Mouse (Mus musculus) right cerebral cortex, postnatal 10 days (tissue): ENCODE measurements at regions not wholly inside any gene's neighbourhood (a gene's known extent, or its start where the extent isn't known, plus 50 kb on each side); places are given as distances from the start of the nearest gene placed in this dataset.

Source experiments
- DNase-seq, 2 experiments: peaks; one replicate each; pipeline ENCODE4 v3.0.0; 2021; ENCODE audit warnings: low spot score in 2 of 2

GRCm38 (mm10) chrX:162210848-162211247 lies 51.3 kb upstream of the Nhs start:
- DNase-seq: peak; percentile 22 to 33
